Mouse (Mus musculus): ENCODE results near the gene Pld3.

- no peak for TF ChIP-seq EP300 (IDR thresholded peaks at IDR 0.05; ENCODE audit: low read depth in 1 of 2, low read length in 2 of 2)
- no peak for TF ChIP-seq CTCF (IDR thresholded peaks at IDR 0.05 in 2 of 3, conservative IDR thresholded peaks at IDR 0.05 in 1 of 3; ENCODE audit: control insufficient read depth in 1 of 3, insufficient read depth in 1 of 3, low read depth in 2 of 3, low read length in 3 of 3, poor library complexity in 1 of 3, severe bottlenecking in 1 of 3)
- no peak for TF ChIP-seq MAX (IDR thresholded peaks at IDR 0.05; ENCODE audit: low read length)
- TF ChIP-seq BHLHE40 (IDR thresholded peaks at IDR 0.05; ENCODE audit: borderline replicate concordance, low read depth, low read length), result no peak
- no peak for TF ChIP-seq USF1 (IDR thresholded peaks at IDR 0.05; ENCODE audit: low read depth, low read length)
- no peak for TF ChIP-seq CHD2 (IDR thresholded peaks at IDR 0.05; ENCODE audit: low read length)
- 0 out of 2 replicates have a peak, but pooled peaks have one; percentile 46 for TF ChIP-seq GATA1 (IDR thresholded peaks at IDR 0.05; ENCODE audit: low read depth, low read length)
- no peak for TF ChIP-seq MAFK (IDR thresholded peaks at IDR 0.05; ENCODE audit: borderline replicate concordance, low read depth, low read length)
- TF ChIP-seq POLR2A (IDR thresholded peaks at IDR 0.05; ENCODE audit: control insufficient read depth in 1 of 2, insufficient read depth in 1 of 2, low read depth in 1 of 2, low read length in 2 of 2, poor library complexity in 1 of 2), result peak; percentile 41 to 71; a peak in 3 of 4 replicates
Observed at GRCm38 (mm10) chr7:27542392-27543033, 10.5 kb downstream of the Pld3 start.
